Mouse (Mus musculus) embryonic facial prominence, embryonic 10.5 days (tissue): ENCODE measurements around the gene Desi2. TPM values are rescaled to one million over a fixed set of nuclear protein-coding genes. Genes with fewer than 3 reads are reported as not detected.
"Not testable (repeated sequence)": the region's sequence is repeated elsewhere in the genome, so short reads cannot be mapped to it uniquely, and the experiment has no call there.

Experiments
- DNase-seq: peaks from one replicate; pipeline ENCODE4 v3.0.0-alpha.2; 2017; ENCODE audit warnings: low spot score
- H3K27ac ChIP-seq: fragments of 300-500 bp; sonication (generic); replicated peaks from 2 replicates; pipeline ENCODE4 v1.5.1; 2016; ENCODE audit warnings: mild to moderate bottlenecking
- H3K27me3 ChIP-seq: fragments of 300-500 bp; sonication (generic); replicated peaks from 2 replicates; pipeline ENCODE4 v1.6.1; 2016; ENCODE audit warnings: low read depth, mild to moderate bottlenecking; ENCODE audit not compliant: poor library complexity, severe bottlenecking
- H3K36me3 ChIP-seq: fragments of 300-500 bp; sonication (generic); replicated peaks from 2 replicates; pipeline ENCODE4 v1.6.1; 2016; ENCODE audit warnings: mild to moderate bottlenecking, moderate library complexity
- H3K4me1 ChIP-seq: fragments of 300-500 bp; sonication (generic); 2 replicates; pipeline ENCODE4 v1.6.1; 2016
- H3K4me3 ChIP-seq: fragments of 300-500 bp; sonication (generic); 2 replicates; pipeline ENCODE4 v1.5.1; 2016; ENCODE audit warnings: mild to moderate bottlenecking, moderate library complexity
- H3K9me3 ChIP-seq: fragments of 300-500 bp; sonication (generic); 2 replicates; pipeline ENCODE4 v1.6.1; 2016; ENCODE audit warnings: mild to moderate bottlenecking
- WGBS: fragments of 180-500 bp; shearing (Covaris S2); methylation state at CpG from one replicate; pipeline ENCODE4 v1.1.7; 2016; 5-methylcytosine and 5-hydroxymethylcytosine counted together
- polyA plus RNA-seq: library from polyadenylated mRNA; unstranded; fragments of >200 nt; fragmentation: Nextera tagmentation; extraction: Ambion mirVana; gene quantifications from 2 replicates; pipeline ENCODE4 v1.2.1, GENCODE M21; 2016

Gene Desi2
- polyA plus RNA-seq, 1 experiment from 2014 or later = 17.3 TPM

DNA sequence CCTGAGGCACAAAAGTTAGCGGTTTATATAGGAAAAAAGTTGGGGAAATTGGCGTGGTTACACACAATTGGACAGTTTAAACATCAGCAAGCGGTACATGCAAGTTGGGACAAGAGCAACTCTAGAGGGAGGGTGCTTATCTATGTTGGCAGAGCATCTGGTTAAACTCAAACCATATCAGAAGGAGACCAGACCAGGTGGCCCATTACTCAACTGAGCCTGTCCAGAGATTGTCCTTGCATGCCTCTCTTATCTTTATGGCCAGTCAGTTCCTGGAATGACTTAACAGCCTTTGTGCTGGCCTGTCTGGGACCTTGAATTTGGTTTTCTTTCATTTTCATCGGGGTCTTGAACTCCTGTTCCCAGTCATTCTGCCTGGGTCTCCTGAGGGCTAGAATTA is 41.7 kb downstream of the Desi2 start:
- 94% methylated on average over 4 of the region's 4 CpGs for WGBS
- peaks cover 55% of the 10 kb centered on the region for H3K36me3 ChIP-seq

DNA sequence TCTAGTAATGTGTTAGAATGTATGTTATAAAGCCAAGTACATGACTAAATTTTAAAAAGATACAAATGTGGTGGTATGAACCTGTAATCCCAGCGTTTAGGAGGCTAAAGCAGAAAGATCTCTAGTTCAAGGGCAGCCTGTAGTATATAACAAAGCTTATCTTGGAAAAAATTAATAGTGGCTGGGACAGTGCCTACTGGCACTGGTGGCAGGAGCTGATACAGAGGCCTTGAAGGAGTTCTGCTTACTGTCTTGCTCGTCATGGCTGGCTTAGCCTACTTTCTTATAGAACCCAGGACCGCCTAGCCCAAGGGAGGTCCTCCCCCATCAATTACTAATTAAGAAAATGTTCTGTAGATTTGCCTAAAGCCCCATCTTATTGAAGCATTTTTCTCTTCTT is 46.9 kb downstream of the Desi2 start:
- 87% methylated on average over 3 of the region's 3 CpGs for WGBS
- Histone ChIP-seq H3K9me3 (peaks cover 1% of the 10 kb centered on the region; the same call in 1 of the 2 replicates), H3K27me3 (no peaks in the 10 kb centered on the region), H3K4me3 (no peak overlapping the region), H3K36me3 (peaks cover 7% of the 10 kb centered on the region), H3K27ac (no peak overlapping the region), H3K4me1 (no peaks in the 10 kb centered on the region)
- DNase-seq = no peak

More for the DNA sequence above, 41.7 kb downstream of the Desi2 start:
- not testable (repeated sequence) for H3K27me3 ChIP-seq, H3K4me1 ChIP-seq, H3K4me3 ChIP-seq, H3K27ac ChIP-seq, DNase-seq
- peaks cover 45% of the 10 kb centered on the region for H3K9me3 ChIP-seq

DNA sequence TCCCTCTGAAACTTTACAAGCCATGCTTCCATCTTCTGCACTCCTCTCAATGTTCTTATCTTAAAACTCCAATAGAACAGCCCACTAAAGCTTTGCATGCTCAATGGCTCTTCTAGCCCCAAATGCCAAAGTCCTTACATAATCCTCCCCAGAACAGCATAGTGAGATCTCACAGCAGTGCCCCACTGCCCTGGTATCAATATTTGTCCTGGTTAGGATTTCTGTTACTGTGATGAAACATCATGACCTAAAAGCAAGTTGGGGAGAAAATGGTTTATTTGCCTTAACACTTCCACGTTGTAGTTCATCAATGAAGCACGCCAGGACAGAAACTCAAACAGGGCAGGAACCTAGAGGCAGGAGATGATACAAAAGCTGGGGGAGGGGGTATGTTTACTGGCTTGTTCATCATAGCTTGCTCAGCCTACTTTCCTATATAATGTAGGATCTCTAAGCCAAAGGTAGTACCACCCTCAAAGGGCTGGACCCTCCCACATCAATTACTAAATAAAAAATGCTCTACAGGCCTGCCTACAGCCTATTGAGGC is 48.8 kb downstream of the Desi2 start:
- Histone ChIP-seq H3K9me3 (no peaks in the 10 kb centered on the region), H3K4me1 (no peaks in the 10 kb centered on the region), H3K36me3 (peaks cover 6% of the 10 kb centered on the region), H3K4me3 (no peak overlapping the region), H3K27ac (no peak overlapping the region), H3K27me3 (no peaks in the 10 kb centered on the region)
- DNase-seq = no peak
- WGBS = 80% methylated on average over 2 of the region's 2 CpGs

DNA sequence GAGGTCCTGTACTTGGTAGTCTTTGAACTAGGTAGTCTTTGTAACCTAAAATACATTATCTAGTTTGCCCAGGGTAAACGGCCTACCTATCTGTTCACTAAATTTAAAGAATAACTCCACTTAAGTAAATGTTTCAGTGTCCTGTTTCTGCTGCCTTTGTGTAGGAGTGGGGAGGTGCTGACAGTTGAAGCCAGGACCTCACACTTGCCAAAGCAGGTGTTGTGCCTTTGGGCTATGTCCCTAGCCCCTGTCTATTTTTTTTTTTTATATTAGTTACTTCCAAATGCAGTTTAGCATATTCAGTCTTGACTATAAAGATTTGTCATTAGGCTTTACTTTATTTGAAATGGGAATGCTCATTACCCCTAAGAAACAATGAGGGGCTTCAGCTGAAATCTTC is 51.5 kb downstream of the Desi2 start:
- no peaks in the 10 kb centered on the region for H3K27me3 ChIP-seq
- H3K4me1 ChIP-seq = no peaks in the 10 kb centered on the region
- no peak overlapping the region for H3K4me3 ChIP-seq
- H3K36me3 ChIP-seq = peaks cover 7% of the 10 kb centered on the region
- no peak overlapping the region for H3K27ac ChIP-seq
- WGBS = 91% methylated on average over 1 of the region's 1 CpGs
- no peak for DNase-seq
- no peaks in the 10 kb centered on the region for H3K9me3 ChIP-seq

DNA sequence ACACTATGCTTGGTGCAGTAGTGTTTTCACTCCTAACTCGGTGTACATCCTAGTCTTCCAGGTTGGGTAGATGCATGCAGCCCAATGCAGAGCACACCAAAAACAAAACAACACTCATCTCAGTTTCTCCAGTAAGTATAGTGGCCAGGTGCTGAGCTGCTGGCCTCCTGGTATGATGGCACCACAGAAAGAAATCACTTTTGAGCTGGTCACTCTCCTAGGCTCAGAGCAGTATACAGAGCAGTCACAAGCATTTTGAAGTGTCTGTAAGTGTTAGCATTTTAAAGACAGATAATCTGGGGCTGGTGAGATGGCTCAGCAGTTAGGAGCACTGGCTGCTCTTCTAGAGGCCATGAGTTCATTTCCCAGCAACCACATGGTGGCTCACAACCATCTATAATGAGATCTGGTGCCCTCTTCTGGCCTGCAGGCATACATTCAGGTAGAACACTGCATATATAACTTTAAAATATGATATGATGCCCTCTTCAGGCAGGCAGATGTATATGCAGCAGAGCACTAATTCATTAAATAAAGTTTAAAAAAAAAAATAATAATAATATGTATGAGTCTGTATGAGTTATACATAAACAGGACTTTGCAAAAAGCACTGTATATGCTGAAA is 54.8 kb downstream of the Desi2 start:
- no peak overlapping the region for H3K4me3 ChIP-seq
- WGBS = 98% methylated on average over 1 of the region's 1 CpGs
- DNase-seq = no peak
- peaks cover 26% of the 10 kb centered on the region for H3K36me3 ChIP-seq
- H3K9me3 ChIP-seq = no peaks in the 10 kb centered on the region
- H3K27ac ChIP-seq = no peak overlapping the region
- no peaks in the 10 kb centered on the region for H3K27me3 ChIP-seq
- no peaks in the 10 kb centered on the region for H3K4me1 ChIP-seq

DNA sequence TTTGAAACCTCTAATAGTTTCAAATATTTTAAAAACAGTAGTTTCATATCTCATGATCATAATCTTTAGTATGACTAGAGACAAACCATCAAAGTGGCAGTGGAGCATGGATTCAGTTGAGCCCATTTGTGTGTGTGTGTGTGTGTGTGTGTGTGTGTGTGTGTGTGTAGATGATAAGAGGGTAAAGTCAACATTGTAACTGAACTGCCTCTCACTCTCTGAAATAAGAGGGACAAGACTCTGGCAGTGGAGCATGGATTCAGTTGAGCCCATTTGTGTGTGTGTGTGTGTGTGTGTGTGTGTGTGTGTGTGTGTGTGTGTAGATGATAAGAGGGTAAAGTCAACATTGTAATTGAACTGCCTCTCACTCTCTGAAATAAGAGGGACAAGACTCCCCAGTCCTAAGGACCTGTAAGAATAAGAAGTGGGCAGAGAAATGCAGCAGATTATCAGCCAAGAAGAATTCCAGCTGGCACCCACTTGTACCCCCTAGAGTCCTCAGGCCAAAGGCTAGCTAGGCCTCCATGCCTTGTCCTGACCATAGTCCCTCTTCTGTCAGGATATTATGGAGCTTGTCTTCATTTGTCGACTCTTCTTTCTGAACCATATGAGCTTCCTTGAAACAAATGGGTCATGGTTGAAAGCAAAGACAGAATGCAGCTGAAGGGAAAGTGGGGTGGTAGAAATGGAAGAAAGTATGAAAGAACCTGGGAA is 61.0 kb downstream of the Desi2 start:
- Histone ChIP-seq H3K9me3 (no peaks in the 10 kb centered on the region), H3K4me1 (no peaks in the 10 kb centered on the region), H3K27ac (no peak overlapping the region), H3K4me3 (no peak overlapping the region), H3K36me3 (peaks cover 31% of the 10 kb centered on the region), H3K27me3 (no peaks in the 10 kb centered on the region)
- 93% methylated on average over 1 of the region's 1 CpGs for WGBS
- DNase-seq = no peak

DNA sequence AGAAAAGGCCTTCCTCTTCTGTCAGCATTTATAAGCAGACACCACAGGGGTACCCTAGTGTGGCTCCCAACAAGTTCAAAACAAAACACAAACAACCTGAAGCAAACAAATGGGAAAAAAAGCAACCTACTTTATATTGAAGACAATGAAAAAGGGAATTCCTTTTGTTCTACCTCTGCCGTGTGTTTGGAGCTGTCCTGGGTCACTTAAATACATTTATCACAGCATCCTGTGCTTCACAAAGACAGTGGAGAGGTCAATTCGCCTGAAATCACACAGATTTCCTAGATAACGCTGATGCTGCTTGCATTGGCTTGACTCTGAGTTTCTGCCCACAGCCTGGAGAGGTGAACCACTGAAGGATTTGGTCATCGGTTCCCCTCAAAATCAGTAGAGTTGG is 67.4 kb downstream of the Desi2 start:
- H3K9me3 ChIP-seq = no peaks in the 10 kb centered on the region
- no peaks in the 10 kb centered on the region for H3K4me1 ChIP-seq
- 91% methylated on average over 4 of the region's 4 CpGs for WGBS
- no peaks in the 10 kb centered on the region for H3K27me3 ChIP-seq
- H3K27ac ChIP-seq = no peak overlapping the region
- no peak overlapping the region for H3K4me3 ChIP-seq
- DNase-seq = no peak
- H3K36me3 ChIP-seq = peaks cover 26% of the 10 kb centered on the region

DNA sequence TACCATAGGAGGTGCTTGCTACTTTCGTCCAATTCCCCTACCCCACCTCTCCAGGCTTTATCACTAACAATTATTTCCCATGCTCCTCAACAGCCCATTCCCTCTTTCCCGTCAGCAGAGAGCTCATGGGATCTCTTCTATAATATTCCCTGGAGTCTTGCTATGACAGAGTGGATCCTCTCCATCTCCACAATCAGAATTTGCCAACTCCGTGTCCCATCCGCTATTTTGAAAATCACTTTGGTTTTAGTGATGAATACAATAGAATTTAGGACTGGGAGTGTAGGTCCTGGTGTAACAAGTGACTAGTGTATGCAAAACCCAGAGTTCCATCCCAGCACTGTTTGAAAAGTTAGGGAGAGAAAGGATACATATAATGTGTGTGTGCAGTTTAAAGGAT is 69.1 kb downstream of the Desi2 start:
- H3K4me1 ChIP-seq = no peaks in the 10 kb centered on the region
- no peaks in the 10 kb centered on the region for H3K27me3 ChIP-seq
- peaks cover 16% of the 10 kb centered on the region for H3K36me3 ChIP-seq
- H3K9me3 ChIP-seq = no peaks in the 10 kb centered on the region
- H3K4me3 ChIP-seq = no peak overlapping the region
- WGBS = 95% methylated on average over 4 of the region's 4 CpGs
- H3K27ac ChIP-seq = no peak overlapping the region
- no peak for DNase-seq

DNA sequence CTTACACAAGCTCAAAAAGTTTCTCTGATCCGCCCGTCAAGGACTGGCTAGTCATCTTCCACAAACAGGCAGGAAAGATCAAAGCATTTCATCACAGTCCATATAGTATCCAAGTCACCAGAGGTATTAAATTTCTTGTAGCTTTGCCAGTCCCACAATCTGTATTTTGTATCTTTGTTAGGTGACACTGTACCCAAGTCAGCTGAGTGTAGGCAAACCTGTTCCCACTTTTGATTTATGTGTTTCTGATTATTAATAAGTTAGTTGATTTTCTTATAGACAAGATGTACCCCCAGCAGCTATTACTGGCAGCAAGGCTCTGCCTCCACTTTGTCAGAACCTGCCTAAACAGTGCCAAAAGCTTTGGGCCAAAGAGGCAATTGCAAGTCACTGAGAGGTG is 71.6 kb downstream of the Desi2 start:
- Histone ChIP-seq H3K9me3 (no peaks in the 10 kb centered on the region), H3K4me1 (no peaks in the 10 kb centered on the region), H3K27ac (no peak overlapping the region), H3K27me3 (no peaks in the 10 kb centered on the region), H3K36me3 (peaks cover 14% of the 10 kb centered on the region), H3K4me3 (no peak overlapping the region)
- WGBS = 93% methylated on average over 2 of the region's 2 CpGs
- no peak for DNase-seq

DNA sequence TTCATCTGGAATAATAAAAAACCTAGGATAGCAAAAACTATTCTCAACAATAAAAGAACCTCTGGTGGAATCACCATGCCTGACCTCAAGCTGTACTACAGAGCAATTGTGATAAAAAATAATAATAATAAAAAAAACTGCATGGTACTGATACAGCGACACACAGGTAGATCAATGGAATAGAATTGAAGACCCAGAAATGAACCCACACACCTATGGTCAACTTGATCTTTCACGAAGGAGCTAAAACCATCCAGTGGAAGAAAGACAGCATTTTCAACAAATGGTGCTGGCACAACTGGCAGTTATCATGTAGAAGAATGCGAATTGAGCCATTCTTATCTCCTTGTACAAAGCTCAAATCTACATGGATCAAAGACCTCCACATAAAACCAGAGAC is 78.2 kb downstream of the Desi2 start:
- 89% methylated on average over 3 of the region's 3 CpGs for WGBS
- H3K36me3 ChIP-seq, H3K9me3 ChIP-seq, DNase-seq, H3K27me3 ChIP-seq, H3K27ac ChIP-seq, H3K4me1 ChIP-seq, H3K4me3 ChIP-seq: not testable (repeated sequence)

DNA sequence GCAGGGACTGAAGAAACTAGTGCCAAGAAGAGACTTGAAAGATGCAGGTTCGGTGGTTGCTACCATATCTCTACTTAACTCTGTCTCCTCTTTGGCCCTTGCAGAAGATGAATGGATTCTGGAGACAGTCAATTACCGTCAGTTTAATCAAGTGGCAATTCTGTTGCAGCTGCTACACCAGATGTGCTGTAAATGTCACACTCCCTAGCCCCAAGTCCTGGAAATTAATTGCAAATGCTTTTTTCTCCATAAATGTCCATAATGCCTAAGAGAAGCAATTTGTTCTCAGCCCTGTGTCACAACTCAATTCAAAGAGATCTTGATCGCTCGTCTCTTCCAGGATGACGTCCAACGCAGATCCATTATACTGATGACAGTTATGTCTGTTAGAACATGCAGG is 83.4 kb downstream of the Desi2 start:
- no peak for DNase-seq
- Histone ChIP-seq H3K9me3 (peaks cover 3% of the 10 kb centered on the region; the same call in 1 of the 2 replicates), H3K36me3 (no peaks in the 10 kb centered on the region), H3K27me3 (peaks cover 10% of the 10 kb centered on the region), H3K4me3 (no peak overlapping the region), H3K4me1 (peaks cover 1% of the 10 kb centered on the region), H3K27ac (no peak overlapping the region)
- 87% methylated on average over 6 of the region's 6 CpGs for WGBS

DNA sequence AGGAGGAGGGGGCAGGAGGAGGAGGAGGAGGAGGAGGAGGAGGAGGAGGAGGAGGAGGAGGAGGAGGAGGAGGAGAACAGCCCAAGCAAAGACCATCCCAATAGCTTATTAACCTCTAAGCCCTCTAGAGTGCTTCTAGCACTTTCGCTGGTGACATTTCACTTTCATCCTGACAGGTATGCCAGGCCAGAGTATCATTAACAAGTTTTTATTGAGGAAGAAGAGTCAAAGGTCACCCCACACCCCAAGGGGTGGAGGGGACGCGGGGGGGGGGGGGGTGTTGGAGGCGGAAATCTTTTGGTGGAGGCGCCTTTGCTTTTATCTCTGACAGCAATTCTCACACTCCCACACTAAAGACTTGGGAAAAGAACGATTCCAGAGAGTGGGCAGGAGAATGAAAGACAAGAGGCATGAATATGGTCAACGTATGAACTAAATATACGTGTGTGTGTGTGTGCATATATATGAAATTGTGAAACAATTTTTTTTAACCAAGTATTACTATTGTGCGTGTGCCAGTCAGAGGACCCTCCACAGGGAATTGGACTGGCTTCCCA is 88.0 kb downstream of the Desi2 start:
- Histone ChIP-seq H3K9me3 (peaks cover 3% of the 10 kb centered on the region; the same call in 1 of the 2 replicates), H3K27ac (no peak overlapping the region), H3K36me3 (no peaks in the 10 kb centered on the region), H3K27me3 (peaks cover 30% of the 10 kb centered on the region), H3K4me3 (peak overlapping the region; percentile 75), H3K4me1 (peaks cover 14% of the 10 kb centered on the region)
- WGBS = 57% methylated on average over 9 of the region's 9 CpGs
- no peak for DNase-seq

DNA sequence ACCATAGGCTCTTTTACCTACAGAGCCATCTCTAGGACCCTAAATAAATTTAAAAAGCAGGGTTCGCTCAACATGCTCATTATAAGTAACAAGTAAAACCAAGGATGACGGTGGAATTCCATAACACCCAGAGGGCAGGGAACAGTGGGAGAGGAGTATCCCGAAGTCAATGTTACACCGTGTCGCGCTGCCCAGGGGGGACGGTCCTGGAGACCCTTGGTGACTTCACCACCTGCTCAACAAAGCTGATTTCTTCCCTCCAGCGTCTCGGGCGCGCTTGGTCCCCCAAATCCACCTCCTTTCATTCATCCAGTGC is 88.5 kb downstream of the Desi2 start:
- no peak for DNase-seq
- Histone ChIP-seq H3K27me3 (peaks cover 30% of the 10 kb centered on the region), H3K9me3 (peaks cover 3% of the 10 kb centered on the region; the same call in 1 of the 2 replicates), H3K27ac (peak overlapping the region; percentile 92), H3K4me1 (peaks cover 14% of the 10 kb centered on the region), H3K4me3 (peak overlapping the region; percentile 75), H3K36me3 (no peaks in the 10 kb centered on the region)
- 7% methylated on average over 11 of the region's 11 CpGs for WGBS
